Mouse (Mus musculus): ENCODE measurements around the gene Adcy3. TPM values are rescaled to one million over a fixed set of nuclear protein-coding genes. Genes with fewer than 3 reads are reported as not detected.

The Adcy3 gene
- polyA plus RNA-seq, 1 experiment from 2014 or later: 0.75 TPM

GRCm38 (mm10) chr12:4243805-4244204 lies 110.9 kb downstream of the Adcy3 start:
- no peak overlapping the region for H3K27ac ChIP-seq (ENCODE audit: low read depth)
- ATAC-seq (no peak), DNase-seq (no peak)
- H3K9me3 ChIP-seq (ENCODE audit: low read length): no peaks in the 10 kb centered on the region
- 0 out of 2 replicates have a peak, but pooled peaks cover 4% of the 10 kb centered on the region for H3K36me3 ChIP-seq (replicated peaks; ENCODE audit: insufficient read depth, low read length)
- WGBS (ENCODE audit: insufficient replicate concordance): 64% methylated on average over 2 of the region's 2 CpGs
- H3K4me2 ChIP-seq (ENCODE audit: low read depth, low read length): no peak overlapping the region
- no peak overlapping the region for H3K9ac ChIP-seq (replicated peaks)
- H3K4me1 ChIP-seq (ENCODE audit: insufficient read depth): no peaks in the 10 kb centered on the region
- no peaks in the 10 kb centered on the region for H3K27me3 ChIP-seq (ENCODE audit: insufficient read depth, low read length)
- TF ChIP-seq CTCF (IDR thresholded peaks at IDR 0.05; ENCODE audit: low read depth) (no peak), EP300 (IDR thresholded peaks at IDR 0.05; ENCODE audit: low read depth) (no peak)
- no peak overlapping the region for H3K4me3 ChIP-seq (ENCODE audit: low read depth, low read length)

- DNase-seq (no peak), ATAC-seq (no peak)
- Histone ChIP-seq H3K9ac (replicated peaks) (no peak overlapping the region), H3K27me3 (ENCODE audit: insufficient read depth, low read length) (no peaks in the 10 kb centered on the region), H3K27ac (ENCODE audit: low read depth) (no peak overlapping the region), H3K4me3 (ENCODE audit: low read depth, low read length) (no peak overlapping the region), H3K9me3 (ENCODE audit: low read length) (no peaks in the 10 kb centered on the region), H3K4me2 (ENCODE audit: low read depth, low read length) (no peak overlapping the region), H3K36me3 (replicated peaks; ENCODE audit: insufficient read depth, low read length) (0 out of 2 replicates have a peak, but pooled peaks cover 4% of the 10 kb centered on the region), H3K4me1 (ENCODE audit: insufficient read depth) (no peaks in the 10 kb centered on the region)
- 77% methylated on average over 10 of the region's 10 CpGs for WGBS (ENCODE audit: insufficient replicate concordance)
- no peak for TF ChIP-seq EP300 (IDR thresholded peaks at IDR 0.05; ENCODE audit: low read depth)
Measured at GRCm38 (mm10) chr12:4245742-4246141, 112.8 kb downstream of the Adcy3 start.

GRCm38 (mm10) chr12:4249786-4250185 lies 116.9 kb downstream of the Adcy3 start:
- Histone ChIP-seq H3K4me1 (ENCODE audit: insufficient read depth) (no peaks in the 10 kb centered on the region), H3K9me3 (ENCODE audit: low read length) (no peaks in the 10 kb centered on the region), H3K27ac (ENCODE audit: low read depth) (no peak overlapping the region), H3K36me3 (replicated peaks; ENCODE audit: insufficient read depth, low read length) (0 out of 2 replicates have a peak, but pooled peaks cover 4% of the 10 kb centered on the region), H3K27me3 (ENCODE audit: insufficient read depth, low read length) (no peaks in the 10 kb centered on the region), H3K9ac (replicated peaks) (no peak overlapping the region), H3K4me2 (ENCODE audit: low read depth, low read length) (no peak overlapping the region), H3K4me3 (ENCODE audit: low read depth, low read length) (no peak overlapping the region)
- 81% methylated on average over 6 of the region's 6 CpGs for WGBS (ENCODE audit: insufficient replicate concordance)
- no peak for TF ChIP-seq EP300 (IDR thresholded peaks at IDR 0.05; ENCODE audit: low read depth)
- DNase-seq (no peak), ATAC-seq (no peak)

GRCm38 (mm10) chr12:4252742-4253655 lies 120.1 kb downstream of the Adcy3 start:
- H3K36me3 ChIP-seq (replicated peaks; ENCODE audit: insufficient read depth, low read length): no peaks in the 10 kb centered on the region
- no peak overlapping the region for H3K27ac ChIP-seq (ENCODE audit: low read depth)
- H3K4me1 ChIP-seq (ENCODE audit: insufficient read depth): no peaks in the 10 kb centered on the region
- no peak for TF ChIP-seq CTCF (IDR thresholded peaks at IDR 0.05; ENCODE audit: low read depth)
- TF ChIP-seq EP300 (IDR thresholded peaks at IDR 0.05; ENCODE audit: low read depth): peak; percentile 93
- WGBS (ENCODE audit: insufficient replicate concordance): 62% methylated on average over 16 of the region's 16 CpGs
- ATAC-seq: peak; percentile 95
- peak; percentile 34 for DNase-seq
- H3K9ac ChIP-seq (replicated peaks): no peak overlapping the region
- H3K27me3 ChIP-seq (ENCODE audit: insufficient read depth, low read length): no peaks in the 10 kb centered on the region
- no peak overlapping the region for H3K4me3 ChIP-seq (ENCODE audit: low read depth, low read length)
- H3K9me3 ChIP-seq (ENCODE audit: low read length): no peaks in the 10 kb centered on the region
- H3K4me2 ChIP-seq (ENCODE audit: low read depth, low read length): peak overlapping the region; percentile 33; the same call in 1 of the 2 replicates

Other genes with a start within 250 kb of the Adcy3 start
- 0.40 and 0.73 TPM in 2 replicates for gene Pomc, start 178.2 kb upstream of the Adcy3 start, polyA plus RNA-seq (2015; fragmentation: Nextera tagmentation; extraction: Ambion mirVana)
- 0.04 and 0.05 TPM in 2 replicates for gene Efr3b, start 94.2 kb upstream of the Adcy3 start, polyA plus RNA-seq (2015; fragmentation: Nextera tagmentation; extraction: Ambion mirVana)
- gene Dnajc27, start 50.5 kb upstream of the Adcy3 start, polyA plus RNA-seq (2015; fragmentation: Nextera tagmentation; extraction: Ambion mirVana): 0.40 and 0.59 TPM in 2 replicates
- 2.7 and 2.8 TPM in 2 replicates for gene Ptrhd1, start 100.9 kb downstream of the Adcy3 start, polyA plus RNA-seq (2015; fragmentation: Nextera tagmentation; extraction: Ambion mirVana)
- gene Cenpo, start 101.2 kb downstream of the Adcy3 start, polyA plus RNA-seq (2015; fragmentation: Nextera tagmentation; extraction: Ambion mirVana): 3.9 and 4.7 TPM in 2 replicates

Data from liver, postnatal 0 days (tissue).